Mouse (Mus musculus): ENCODE measurements at regions not wholly inside any gene's neighbourhood (a gene's known extent, or its start where the extent isn't known, plus 50 kb on each side); places are given as distances from the start of the nearest gene placed in this dataset.

DNA sequence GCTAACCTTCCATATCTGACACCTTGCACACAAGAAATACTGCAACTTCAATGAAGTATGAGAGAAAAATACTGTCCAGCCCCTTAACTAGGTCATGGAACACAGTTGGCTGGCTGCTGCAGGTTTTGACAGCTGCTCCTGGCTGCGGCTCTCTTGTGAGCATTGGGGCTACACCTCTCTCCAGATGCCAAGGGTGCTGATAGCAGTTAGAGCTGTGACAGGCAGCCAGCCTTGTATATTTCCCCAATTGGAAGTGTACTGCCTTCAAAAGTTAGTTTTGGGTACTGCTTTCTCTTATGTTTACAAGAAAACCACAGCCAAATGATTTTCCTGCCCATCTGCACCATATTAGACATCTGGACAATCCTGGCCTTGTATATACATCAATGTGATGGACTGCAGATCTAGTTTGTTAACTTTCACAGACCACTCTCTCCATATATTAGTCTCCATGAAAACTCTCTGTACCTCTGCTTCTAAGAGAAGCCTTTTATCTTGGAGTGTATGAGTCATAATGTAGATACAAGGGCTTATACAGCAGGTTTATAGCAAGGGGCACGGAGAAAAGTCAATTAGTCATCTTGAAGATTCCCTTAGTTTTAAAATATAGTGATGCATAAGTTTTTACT lies 470.0 kb upstream of the Tecrl start:
- no peak for TF ChIP-seq POLR2A (IDR thresholded peaks at IDR 0.05; ENCODE audit: extremely low read depth, insufficient read depth, low read length)
- no peak for TF ChIP-seq CTCF (IDR thresholded peaks at IDR 0.05; ENCODE audit: low read depth, low read length)
